Mouse (Mus musculus) heart, postnatal 0 days (tissue): ENCODE measurements around the gene Fgfr2.

Experiments used
- CTCF ChIP-seq: IDR thresholded peaks from 2 replicates; pipeline ENCODE4 v1.5.1; 2016; ENCODE audit warnings: antibody characterized with exemption, control low read depth, low read depth
- EP300 ChIP-seq: IDR thresholded peaks from 2 replicates; pipeline ENCODE4 v1.6.1; 2016; ENCODE audit warnings: antibody characterized with exemption, low read depth

DNA sequence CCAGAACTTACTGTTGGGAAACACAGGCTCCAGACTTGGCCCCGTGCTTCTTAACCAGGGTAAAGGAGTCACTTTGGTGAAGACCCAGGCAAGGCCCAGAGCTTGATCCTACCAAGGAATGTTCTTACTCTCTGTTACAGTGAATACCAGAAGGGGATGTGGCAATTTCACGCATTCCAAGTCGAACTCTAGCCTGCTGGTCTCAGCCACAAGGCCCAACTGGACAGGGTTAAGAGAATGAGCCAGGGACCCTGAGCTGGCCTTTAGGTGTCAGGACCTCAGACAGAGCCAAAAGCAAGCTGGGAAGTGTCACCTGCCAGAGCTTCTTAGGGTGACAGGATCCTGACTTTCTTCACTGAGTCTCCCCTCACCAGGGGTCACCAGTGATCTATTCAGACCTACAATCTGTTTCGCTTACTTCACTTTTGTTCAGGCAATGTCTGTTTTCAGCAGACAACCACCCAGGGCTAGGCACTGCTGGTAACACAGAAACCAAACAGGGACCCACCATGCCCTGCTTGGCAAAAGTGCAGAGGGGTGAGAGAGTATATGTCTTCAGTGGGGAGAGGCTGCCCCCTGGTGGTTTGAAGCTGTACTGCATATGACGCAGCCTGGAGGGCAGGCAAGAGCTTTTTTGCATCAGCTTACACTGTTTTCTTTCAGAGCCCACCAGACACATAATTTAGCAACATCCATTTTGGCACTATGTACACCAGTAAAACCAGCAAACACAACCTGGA is 1241.1 kb downstream of the Fgfr2 start:
- TF ChIP-seq CTCF (peak; percentile 97), EP300 (no peak)
